Mouse (Mus musculus) olfactory bulb, adult 2 months (tissue): Measurements from ENCODE around the gene Acbd5. TPM values are rescaled to one million over a fixed set of nuclear protein-coding genes. Genes with fewer than 3 reads are reported as not detected.

ENCODE experiments used
- H3K27ac ChIP-seq: fragments of 200-500 bp; 2 replicates; pipeline ENCODE4 v1.5.1; 2012; ENCODE audit warnings: low read depth, low read length; ENCODE audit not compliant: insufficient read depth
- H3K4me1 ChIP-seq: fragments of 200-500 bp; 2 replicates; pipeline ENCODE4 v1.6.1; 2012; ENCODE audit warnings: low read length; ENCODE audit not compliant: control insufficient read depth, insufficient read depth
- H3K4me3 ChIP-seq: fragments of 200-500 bp; 2 replicates; pipeline ENCODE4 v1.5.1; 2012; ENCODE audit warnings: mild to moderate bottlenecking, low read depth, low read length, moderate library complexity; ENCODE audit not compliant: insufficient read depth
- CTCF ChIP-seq: fragments of 200-500 bp; IDR thresholded peaks from 2 replicates; pipeline ENCODE4 v1.5.1; 2012; ENCODE audit warnings: low read depth, mild to moderate bottlenecking, low read length, moderate library complexity; ENCODE audit not compliant: insufficient read depth
- POLR2A ChIP-seq: fragments of 200-500 bp; IDR thresholded peaks from 2 replicates; pipeline ENCODE4 v1.6.1; 2012; ENCODE audit warnings: mild to moderate bottlenecking, low read depth, low read length, moderate library complexity; ENCODE audit not compliant: insufficient read depth
- WGBS: fragments of 180-500 bp; shearing (Covaris S2); methylation state at CpG from one replicate; pipeline ENCODE4 v1.1.7; 2018; 5-methylcytosine and 5-hydroxymethylcytosine counted together
- polyA plus RNA-seq: library from polyadenylated mRNA; stranded (reverse); fragments of >200 nt; gene quantifications from 2 replicates; pipeline ENCODE4 v1.2.4, GENCODE M21; 2012; ENCODE audit warnings: low replicate concordance; ENCODE audit not compliant: missing spikeins, insufficient read depth, insufficient read length

Acbd5 gene
- polyA plus RNA-seq, 1 experiment: not detected

DNA sequence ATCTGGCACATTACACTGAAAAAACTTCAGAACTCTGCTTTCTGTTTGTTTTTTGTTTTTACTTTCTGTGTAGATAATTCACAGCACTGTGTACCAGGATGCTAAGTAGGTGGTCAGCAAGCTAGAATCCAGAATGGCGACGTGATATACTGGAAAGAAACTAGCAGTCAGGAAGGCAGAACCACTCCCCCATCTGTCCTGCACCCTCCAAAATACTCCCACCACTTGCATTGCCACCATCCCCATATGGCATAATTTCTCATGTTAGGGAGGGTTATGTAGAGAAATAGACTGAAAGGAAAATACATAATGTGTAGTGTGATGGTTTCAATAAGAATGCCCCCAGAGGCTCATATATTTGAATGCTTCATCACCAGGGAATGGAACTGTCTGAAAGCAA lies 16.1 kb upstream of the Acbd5 start:
- H3K4me3 ChIP-seq: no peak overlapping the region
- 61% methylated on average over 2 of the region's 2 CpGs for WGBS
- H3K4me1 ChIP-seq: no peaks in the 10 kb centered on the region
- no peak overlapping the region for H3K27ac ChIP-seq
- no peak for TF ChIP-seq POLR2A
- TF ChIP-seq CTCF: no peak

DNA sequence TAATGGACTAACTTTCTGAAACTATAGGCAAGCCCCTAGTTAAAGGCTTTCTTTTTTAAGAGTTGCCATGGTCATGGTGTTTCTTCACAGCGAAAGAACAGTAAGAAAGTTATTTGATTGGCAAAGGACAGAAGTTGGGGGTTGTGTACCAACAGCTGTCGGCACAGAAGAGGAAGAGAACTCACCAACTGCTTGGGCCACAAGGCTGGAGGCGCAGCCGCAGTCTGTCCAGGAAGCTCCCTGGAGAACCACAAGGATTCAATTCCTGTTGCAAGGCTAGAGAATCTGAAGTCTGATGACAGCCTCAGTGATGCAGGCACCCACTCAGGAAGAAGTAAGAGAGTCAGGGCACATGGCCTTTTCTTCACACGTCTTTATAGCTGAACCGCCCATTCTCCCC lies 15.4 kb upstream of the Acbd5 start:
- 74% methylated on average over 6 of the region's 6 CpGs for WGBS
- H3K4me3 ChIP-seq: no peak overlapping the region
- H3K4me1 ChIP-seq: no peaks in the 10 kb centered on the region
- TF ChIP-seq POLR2A: no peak
- TF ChIP-seq CTCF: no peak
- no peak overlapping the region for H3K27ac ChIP-seq

GRCm38 (mm10) chr2:23068370-23068737 lies 387 bp downstream of the Acbd5 start:
- WGBS: 0% methylated on average over 21 of the region's 21 CpGs
- Histone ChIP-seq H3K27ac (peak overlapping the region; percentile 96), H3K4me1 (peaks cover 4% of the 10 kb centered on the region; the same call in 1 of the 2 replicates), H3K4me3 (peak overlapping the region; percentile 79)
- TF ChIP-seq POLR2A (no peak), CTCF (no peak)

DNA sequence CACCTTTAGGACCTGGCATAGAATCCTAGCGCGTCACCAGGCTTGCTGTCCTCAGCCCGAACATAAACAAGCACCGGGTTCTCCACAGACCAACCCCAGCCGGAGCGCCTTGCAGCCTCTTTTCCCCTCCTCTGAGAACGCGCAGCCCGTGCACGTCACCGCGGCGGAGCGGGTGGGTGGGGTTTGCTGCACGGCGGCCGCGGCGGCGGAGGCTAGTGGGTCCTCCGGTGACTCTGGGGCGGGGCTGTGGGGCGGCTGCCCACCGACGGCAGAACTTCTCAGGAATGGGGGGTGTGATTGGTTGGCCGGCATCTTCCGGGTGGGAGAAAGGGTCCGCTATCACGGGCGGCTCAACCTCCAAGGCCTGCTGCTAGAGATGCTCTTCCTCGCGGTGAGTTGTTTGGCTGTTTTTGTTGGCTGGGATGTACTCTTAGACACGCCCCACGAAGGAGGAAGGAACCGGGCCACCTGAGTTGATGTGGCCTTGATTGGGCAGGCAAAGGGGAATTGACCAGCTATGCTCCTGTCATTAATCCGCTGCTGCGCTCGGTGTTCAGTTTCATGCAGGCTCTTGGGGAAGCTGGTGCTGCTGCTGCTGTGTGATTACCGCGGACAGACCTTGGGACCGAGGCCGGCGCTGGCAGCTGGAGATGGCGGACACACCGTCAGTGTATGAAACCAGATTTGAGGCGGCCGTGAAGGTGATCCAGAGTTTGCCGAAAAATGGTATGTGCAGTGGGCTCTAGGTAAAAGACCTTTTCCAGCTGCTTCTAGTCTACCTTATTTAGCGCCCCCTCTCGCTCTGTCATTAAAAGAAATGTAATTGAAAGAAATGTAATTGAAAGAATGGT lies 1.2 kb downstream of the Acbd5 start:
- TF ChIP-seq CTCF: no peak
- TF ChIP-seq POLR2A: peak; percentile 95
- Histone ChIP-seq H3K4me3 (peak overlapping the region; percentile 79), H3K4me1 (peaks cover 4% of the 10 kb centered on the region; the same call in 1 of the 2 replicates), H3K27ac (peak overlapping the region; percentile 96)
- WGBS: under 1% methylated on average over 50 of the region's 50 CpGs

DNA sequence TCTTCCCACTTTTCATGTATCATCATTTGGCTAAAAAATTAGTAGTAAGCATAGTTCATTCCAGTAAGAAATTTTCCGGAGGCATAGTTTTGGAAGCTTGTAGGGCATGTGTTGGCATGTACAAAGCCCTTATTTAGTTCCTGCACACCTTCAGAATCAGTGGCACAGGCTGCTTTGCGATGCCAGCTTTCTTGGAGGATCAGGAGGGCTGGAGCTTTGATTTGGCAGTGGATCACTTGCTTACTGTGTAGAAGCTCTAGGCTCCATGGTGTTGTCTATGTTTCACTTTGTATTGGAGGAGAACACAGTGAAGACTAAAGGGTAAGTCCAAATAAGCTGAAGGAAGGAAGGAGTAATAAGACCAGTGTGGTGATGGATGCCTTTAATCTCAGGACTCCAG lies 2.5 kb downstream of the Acbd5 start:
- WGBS: 79% methylated on average over 2 of the region's 2 CpGs
- Histone ChIP-seq H3K4me1 (peaks cover 4% of the 10 kb centered on the region; the same call in 1 of the 2 replicates), H3K27ac (no peak overlapping the region), H3K4me3 (no peak overlapping the region)
- no peak for TF ChIP-seq POLR2A
- TF ChIP-seq CTCF: no peak

DNA sequence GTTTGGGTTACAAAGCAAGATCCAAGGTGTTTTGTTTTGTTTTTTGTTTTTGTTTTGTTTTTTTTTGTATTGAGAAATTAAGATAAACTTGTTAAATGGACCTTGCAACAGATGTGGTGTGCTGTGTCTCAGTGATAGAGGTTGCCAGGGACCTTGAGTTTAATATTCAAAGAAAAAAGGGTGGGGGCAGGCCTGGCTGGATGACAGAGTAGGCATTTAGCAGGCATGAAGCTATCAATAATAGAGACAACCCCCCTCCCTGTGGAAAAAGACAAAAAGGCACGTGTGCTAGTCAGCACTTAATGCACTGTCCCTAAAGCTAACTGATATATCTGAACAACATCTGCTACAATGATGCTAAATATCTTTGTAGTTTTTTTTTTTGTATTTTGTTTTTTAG lies 3.4 kb downstream of the Acbd5 start:
- Histone ChIP-seq H3K4me3 (no peak overlapping the region), H3K27ac (no peak overlapping the region), H3K4me1 (peaks cover 4% of the 10 kb centered on the region; the same call in 1 of the 2 replicates)
- 32% methylated on average over 1 of the region's 1 CpGs for WGBS
- no peak for TF ChIP-seq CTCF
- TF ChIP-seq POLR2A: no peak

DNA sequence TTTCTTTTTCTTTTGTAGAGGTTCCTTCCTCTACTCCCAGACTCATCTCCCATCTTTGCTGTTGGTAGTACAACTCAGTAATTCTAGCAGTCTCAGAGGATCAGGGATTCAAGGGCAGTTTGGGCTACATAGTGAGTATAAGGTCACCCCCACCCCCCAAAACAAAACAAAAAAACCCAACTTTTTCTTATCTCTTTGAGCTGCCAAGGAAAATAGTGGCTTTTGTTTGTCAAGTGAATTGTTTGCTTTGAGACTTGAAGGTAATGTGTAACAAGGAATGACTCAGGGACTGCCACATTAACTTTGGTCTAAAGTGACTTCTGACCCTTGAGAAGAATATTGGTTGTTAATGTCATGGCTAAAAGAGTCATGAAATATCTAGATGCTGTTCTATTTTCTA lies 7.9 kb downstream of the Acbd5 start:
- H3K27ac ChIP-seq: no peak overlapping the region
- no peak overlapping the region for H3K4me3 ChIP-seq
- no peak for TF ChIP-seq POLR2A
- no peak for TF ChIP-seq CTCF
- no peaks in the 10 kb centered on the region for H3K4me1 ChIP-seq

DNA sequence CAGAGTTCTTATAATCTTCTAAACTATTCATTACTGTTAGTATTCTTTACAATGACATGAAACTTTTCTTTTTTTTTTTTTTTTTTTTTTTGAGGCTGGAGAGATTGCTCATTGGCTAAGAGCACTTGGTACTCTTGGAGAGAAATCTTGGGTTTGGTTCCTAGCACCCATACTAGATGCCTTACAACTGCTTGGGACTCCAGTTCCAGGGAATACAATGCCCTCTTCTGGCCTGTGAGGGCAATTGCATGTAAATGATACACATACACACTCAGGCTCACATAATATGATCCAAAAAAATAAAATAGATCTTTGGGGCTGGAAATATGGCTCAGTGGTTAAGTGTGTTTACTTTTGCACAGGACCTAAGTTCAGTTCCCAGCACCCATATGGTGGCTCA lies 8.8 kb downstream of the Acbd5 start:
- no peak for TF ChIP-seq POLR2A
- no peak for TF ChIP-seq CTCF
- Histone ChIP-seq H3K27ac (no peak overlapping the region), H3K4me3 (no peak overlapping the region), H3K4me1 (no peaks in the 10 kb centered on the region)

- no peak for TF ChIP-seq POLR2A
- TF ChIP-seq CTCF: no peak
- 89% methylated on average over 5 of the region's 5 CpGs for WGBS
- no peak overlapping the region for H3K4me3 ChIP-seq
- no peak overlapping the region for H3K27ac ChIP-seq
- H3K4me1 ChIP-seq: no peaks in the 10 kb centered on the region
Observed at GRCm38 (mm10) chr2:23077693-23078092, 9.7 kb downstream of the Acbd5 start.
